Mouse (Mus musculus) MEL (cell line): ENCODE data around the gene Galntl6. TPM values are rescaled to one million over a fixed set of nuclear protein-coding genes. Genes with fewer than 3 reads are reported as not detected.

Experiments
- DNase-seq: peaks from one replicate; pipeline ENCODE4 v3.0.0; 2011; ENCODE audit warnings: low read depth, low spot score
- H3K27ac ChIP-seq: 2 replicates; pipeline ENCODE4 v1.5.1; 2012; ENCODE audit warnings: low read depth, mild to moderate bottlenecking, control low read depth, low read length, moderate library complexity; ENCODE audit not compliant: control insufficient read depth
- H3K27me3 ChIP-seq, 2 experiments: fragments of 150-350 bp in 1 of 2; sonication (generic) in 1 of 2; 2 replicates each; pipeline ENCODE4 v1.6.1; 2012; ENCODE audit warnings: low read length in 2 of 2, mild to moderate bottlenecking in 2 of 2, improper control_type of control experiment in 1 of 2, moderate library complexity in 1 of 2; ENCODE audit not compliant: insufficient read depth in 2 of 2, control insufficient read depth in 1 of 2
- H3K36me3 ChIP-seq, 2 experiments: 2 replicates each; pipeline ENCODE4 v1.6.1; 2012 to 2014; ENCODE audit warnings: low read length in 2 of 2, improper control_type of control experiment in 1 of 2, inconsistent platforms in 1 of 2, mild to moderate bottlenecking in 1 of 2; ENCODE audit not compliant: insufficient read depth in 2 of 2, control insufficient read depth in 1 of 2
- H3K4me1 ChIP-seq, 2 experiments: fragments of 150-350 bp in 1 of 2; sonication (generic) in 1 of 2; 2 replicates each; pipeline ENCODE4 v1.6.1; 2012; ENCODE audit warnings: low read length in 2 of 2, improper control_type of control experiment in 1 of 2, mild to moderate bottlenecking in 1 of 2; ENCODE audit not compliant: insufficient read depth in 2 of 2, control insufficient read depth in 1 of 2
- H3K4me3 ChIP-seq, 2 experiments: fragments of 150-350 bp in 1 of 2; sonication (generic) in 1 of 2; 2 replicates each; pipeline ENCODE4 v1.5.1; 2012; ENCODE audit warnings: low read depth in 2 of 2, low read length in 2 of 2, mild to moderate bottlenecking in 2 of 2, moderate library complexity in 2 of 2, control low read depth in 1 of 2, improper control_type of control experiment in 1 of 2; ENCODE audit not compliant: control insufficient read depth in 1 of 2, insufficient read depth in 1 of 2
- H3K79me2 ChIP-seq: 2 replicates; pipeline ENCODE4 v1.6.1; 2012; ENCODE audit warnings: mild to moderate bottlenecking, low read length, moderate library complexity; ENCODE audit not compliant: control insufficient read depth, poor library complexity, insufficient read depth
- H3K9ac ChIP-seq: 2 replicates; pipeline ENCODE4 v1.6.1; 2012; ENCODE audit warnings: low read depth, mild to moderate bottlenecking, control low read depth, low read length, moderate library complexity; ENCODE audit not compliant: control insufficient read depth, poor library complexity, severe bottlenecking
- H3K9me3 ChIP-seq: fragments of 150-350 bp; sonication (generic); replicated peaks from 2 replicates; pipeline ENCODE4 v1.6.1; 2012; ENCODE audit warnings: mild to moderate bottlenecking, low read length, improper control_type of control experiment, moderate library complexity; ENCODE audit not compliant: insufficient read depth
- CTCF ChIP-seq, 3 experiments: IDR thresholded peaks in 2 of 3; conservative IDR thresholded peaks in 1 of 3; 2 replicates each; pipeline ENCODE4 v1.5.1; 2011 to 2012; ENCODE audit warnings: low read length in 3 of 3, low read depth in 2 of 3, mild to moderate bottlenecking in 2 of 3, improper control_type of control experiment in 1 of 3, inconsistent platforms in 1 of 3, mixed read lengths in 1 of 3, moderate library complexity in 1 of 3; ENCODE audit not compliant: control insufficient read depth in 1 of 3, insufficient read depth in 1 of 3, poor library complexity in 1 of 3, severe bottlenecking in 1 of 3
- E2F4 ChIP-seq: IDR thresholded peaks from 2 replicates; pipeline ENCODE4 v1.6.1; 2011; ENCODE audit warnings: low read depth, low read length, improper control_type of control experiment, borderline replicate concordance
- EP300 ChIP-seq, 2 experiments: IDR thresholded peaks; 2 replicates each; pipeline ENCODE4 v1.6.1; 2011; ENCODE audit warnings: improper control_type of control experiment in 2 of 2, low read length in 2 of 2, low read depth in 1 of 2, mild to moderate bottlenecking in 1 of 2
- GABPA ChIP-seq: IDR thresholded peaks from 2 replicates; pipeline ENCODE4 v1.6.1; 2012; ENCODE audit warnings: low read depth, mild to moderate bottlenecking, inconsistent platforms, low read length, improper control_type of control experiment, moderate library complexity
- GATA1 ChIP-seq: IDR thresholded peaks from 2 replicates; pipeline ENCODE4 v1.6.1; 2011; ENCODE audit warnings: low read depth, low read length, improper control_type of control experiment
- HCFC1 ChIP-seq: IDR thresholded peaks from 2 replicates; pipeline ENCODE4 v1.6.1; 2012; ENCODE audit warnings: low read depth, mild to moderate bottlenecking, inconsistent platforms, low read length, improper control_type of control experiment, moderate library complexity
- KAT2A ChIP-seq: conservative IDR thresholded peaks from 2 replicates; pipeline ENCODE4 v1.6.1; 2012; ENCODE audit warnings: low read depth, low read length, improper control_type of control experiment, inconsistent platforms
- MXI1 ChIP-seq: IDR thresholded peaks from 2 replicates; pipeline ENCODE4 v1.6.1; 2011; ENCODE audit warnings: mild to moderate bottlenecking, low read depth, low read length, improper control_type of control experiment
- MYC ChIP-seq: IDR thresholded peaks from 2 replicates; pipeline ENCODE4 v1.6.1; 2011; ENCODE audit warnings: low read depth, mild to moderate bottlenecking, low read length, improper control_type of control experiment, moderate library complexity
- NELFE ChIP-seq: IDR thresholded peaks from 2 replicates; pipeline ENCODE4 v1.6.1; 2011; ENCODE audit warnings: low read depth, low read length, improper control_type of control experiment
- RAD21 ChIP-seq: IDR thresholded peaks from 2 replicates; pipeline ENCODE4 v1.6.1; 2011; ENCODE audit warnings: mild to moderate bottlenecking, low read depth, low read length, improper control_type of control experiment
- RCOR1 ChIP-seq: IDR thresholded peaks from 2 replicates; pipeline ENCODE4 v1.6.1; 2012; ENCODE audit warnings: low read depth, mild to moderate bottlenecking, inconsistent platforms, low read length, improper control_type of control experiment
- SMC3 ChIP-seq: IDR thresholded peaks from 2 replicates; pipeline ENCODE4 v1.6.1; 2011; ENCODE audit warnings: low read depth, low read length, improper control_type of control experiment
- TAL1 ChIP-seq: IDR thresholded peaks from 2 replicates; pipeline ENCODE4 v1.6.1; 2012; ENCODE audit warnings: mild to moderate bottlenecking, inconsistent platforms, low read length, moderate library complexity, mixed read lengths
- TBP ChIP-seq: IDR thresholded peaks from 2 replicates; pipeline ENCODE4 v1.8.0; 2011; ENCODE audit warnings: low read depth, low read length, improper control_type of control experiment
- TCF12 ChIP-seq: IDR thresholded peaks from 2 replicates; pipeline ENCODE4 v1.6.1; 2014; ENCODE audit warnings: low read depth, mild to moderate bottlenecking, inconsistent platforms, low read length, improper control_type of control experiment, moderate library complexity
- UBTF ChIP-seq: IDR thresholded peaks from 2 replicates; pipeline ENCODE4 v1.6.1; 2012; ENCODE audit warnings: low read depth, mild to moderate bottlenecking, inconsistent platforms, low read length, improper control_type of control experiment, moderate library complexity, borderline replicate concordance; ENCODE audit not compliant: insufficient read depth
- polyA plus RNA-seq, 2 experiments: library from polyadenylated mRNA; stranded (reverse) in 1 of 2; unstranded in 1 of 2; fragments of >175 nt in 1 of 2; fragments of >200 nt in 1 of 2; gene quantifications; 2 replicates each; pipeline versions ENCODE4 v1.2.1 to v1.2.4; 2012; ENCODE audit warnings: low replicate concordance in 2 of 2, low read depth in 1 of 2; ENCODE audit not compliant: insufficient read length in 2 of 2, insufficient read depth in 1 of 2, missing spikeins in 1 of 2
- total RNA-seq: library from RNA; depleted of rRNA; stranded (reverse); fragments of 300-350 nt; gene quantifications from 2 replicates; pipeline ENCODE4 v1.2.3, GENCODE M21; 2012

Galntl6 gene
- total and polyA plus RNA-seq, 3 experiments: not detected

GRCm38 (mm10) chr8:57972832-57973231, 939.6 kb downstream of the Galntl6 start:
- no peaks in the 10 kb centered on the region for H3K9me3 ChIP-seq
- H3K27ac ChIP-seq: no peak overlapping the region
- DNase-seq: no peak
- H3K27me3 ChIP-seq: no peaks in the 10 kb centered on the region
- no peak overlapping the region for H3K9ac ChIP-seq
- H3K79me2 ChIP-seq: no peaks in the 10 kb centered on the region
- TF ChIP-seq HCFC1: no peak
- no peak for TF ChIP-seq TCF12
- TF ChIP-seq KAT2A: no peak
- no peak for TF ChIP-seq E2F4
- no peak for TF ChIP-seq MYC
- TF ChIP-seq TBP: no peak
- TF ChIP-seq MXI1: no peak
- no peak for TF ChIP-seq GABPA
- H3K4me1 ChIP-seq: no peaks in the 10 kb centered on the region
- H3K36me3 ChIP-seq: no peaks in the 10 kb centered on the region
- H3K4me3 ChIP-seq: no peak overlapping the region

GRCm38 (mm10) chr8:57966676-57967075, 945.8 kb downstream of the Galntl6 start:
- Histone ChIP-seq H3K9ac (no peak overlapping the region), H3K27ac (no peak overlapping the region), H3K9me3 (no peaks in the 10 kb centered on the region; the same call in 1 of the 2 replicates), H3K36me3 (no peaks in the 10 kb centered on the region), H3K4me1 (no peaks in the 10 kb centered on the region), H3K27me3 (no peaks in the 10 kb centered on the region), H3K79me2 (no peaks in the 10 kb centered on the region), H3K4me3 (no peak overlapping the region)
- DNase-seq: peak; percentile 19
- peak; percentile 27 for TF ChIP-seq RAD21
- no peak for TF ChIP-seq GATA1
- no peak for TF ChIP-seq UBTF
- peak; percentile 34 to 52 (median 42); a peak in 5 of 6 replicates for TF ChIP-seq CTCF (IDR thresholded peaks at IDR 0.05 in 2 of 3, conservative IDR thresholded peaks at IDR 0.05 in 1 of 3; ENCODE audit: control insufficient read depth in 1 of 3, insufficient read depth in 1 of 3, low read depth in 2 of 3, low read length in 3 of 3, poor library complexity in 1 of 3, severe bottlenecking in 1 of 3)
- TF ChIP-seq EP300 (IDR thresholded peaks at IDR 0.05; ENCODE audit: low read depth in 1 of 2, low read length in 2 of 2): no peak
- TF ChIP-seq SMC3: peak; percentile 19; the same call in 1 of the 2 replicates
- TF ChIP-seq TCF12: no peak

- Histone ChIP-seq H3K9me3 (no peaks in the 10 kb centered on the region; the same call in 1 of the 2 replicates), H3K27me3 (no peaks in the 10 kb centered on the region), H3K9ac (no peak overlapping the region), H3K4me3 (no peak overlapping the region), H3K36me3 (no peaks in the 10 kb centered on the region), H3K79me2 (no peaks in the 10 kb centered on the region), H3K4me1 (no peaks in the 10 kb centered on the region), H3K27ac (no peak overlapping the region)
- TF ChIP-seq RCOR1 (no peak), HCFC1 (no peak), TAL1 (no peak), NELFE (no peak), GATA1 (no peak), GABPA (no peak), SMC3 (no peak), UBTF (no peak), EP300 (IDR thresholded peaks at IDR 0.05; ENCODE audit: low read depth in 1 of 2, low read length in 2 of 2) (no peak), TBP (no peak)
- DNase-seq: no peak
Measured at GRCm38 (mm10) chr8:57965508-57965907, 946.9 kb downstream of the Galntl6 start.
